ENCODE assay signal across 1 mouse cellular context in genomic region chr4:132728233-132728632, GRCm38 (mm10).
TF ChIP-seq lines count a peak whose summit lies in the region.

No protein-coding gene starts in this region.

TF ChIP-seq in MEL, 35 proteins besides CTCF, POLR2A, EP300 and RAD21:
- no peak for TF ChIP-seq CHD2 (IDR thresholded peaks at IDR 0.05; ENCODE audit: low read length)
- no peak for TF ChIP-seq NELFE (IDR thresholded peaks at IDR 0.05; ENCODE audit: low read depth, low read length)
- TF ChIP-seq MEF2A (IDR thresholded peaks at IDR 0.05; ENCODE audit: extremely low read depth, insufficient replicate concordance, low read depth, low read length, poor library complexity, severe bottlenecking) = no peak
- TF ChIP-seq E2F4 (IDR thresholded peaks at IDR 0.05; ENCODE audit: borderline replicate concordance, low read depth, low read length) = no peak
- TF ChIP-seq MAZ (IDR thresholded peaks at IDR 0.05; ENCODE audit: low read depth, low read length) = no peak
- no peak for TF ChIP-seq GATA1 (IDR thresholded peaks at IDR 0.05; ENCODE audit: low read depth, low read length)
- TF ChIP-seq ZC3H11A (IDR thresholded peaks at IDR 0.05; ENCODE audit: low read depth, low read length) = no peak
- no peak for TF ChIP-seq JUND (IDR thresholded peaks at IDR 0.05; ENCODE audit: low read depth, low read length)
- no peak for TF ChIP-seq KAT2A (conservative IDR thresholded peaks at IDR 0.05; ENCODE audit: low read depth, low read length)
- TF ChIP-seq ZNF384 (IDR thresholded peaks at IDR 0.05; ENCODE audit: low read depth, low read length) = no peak
- TF ChIP-seq TBP (IDR thresholded peaks at IDR 0.05; ENCODE audit: low read depth, low read length) = no peak
- TF ChIP-seq ETS1 (IDR thresholded peaks at IDR 0.05; ENCODE audit: low read depth, low read length) = no peak
- TF ChIP-seq SIN3A (IDR thresholded peaks at IDR 0.05; ENCODE audit: low read length) = no peak
- TF ChIP-seq CHD1 (IDR thresholded peaks at IDR 0.05; ENCODE audit: low read depth, low read length) = no peak
- TF ChIP-seq USF1 (IDR thresholded peaks at IDR 0.05; ENCODE audit: low read depth, low read length) = no peak
- TF ChIP-seq MAFK (IDR thresholded peaks at IDR 0.05; ENCODE audit: borderline replicate concordance, low read depth, low read length) = no peak
